Mouse (Mus musculus): ENCODE data around the gene Top3a. TPM values are rescaled to one million over a fixed set of nuclear protein-coding genes. Genes with fewer than 3 reads are reported as not detected.
"Not testable (repeated sequence)": the region's sequence is repeated elsewhere in the genome, so short reads cannot be mapped to it uniquely, and the experiment has no call there.

The Top3a gene
- 6.0 and 10.5 TPM in 2 replicates for total RNA-seq (2015)
- 12.6 and 14.8 TPM in 2 replicates for total RNA-seq (2017)

DNA sequence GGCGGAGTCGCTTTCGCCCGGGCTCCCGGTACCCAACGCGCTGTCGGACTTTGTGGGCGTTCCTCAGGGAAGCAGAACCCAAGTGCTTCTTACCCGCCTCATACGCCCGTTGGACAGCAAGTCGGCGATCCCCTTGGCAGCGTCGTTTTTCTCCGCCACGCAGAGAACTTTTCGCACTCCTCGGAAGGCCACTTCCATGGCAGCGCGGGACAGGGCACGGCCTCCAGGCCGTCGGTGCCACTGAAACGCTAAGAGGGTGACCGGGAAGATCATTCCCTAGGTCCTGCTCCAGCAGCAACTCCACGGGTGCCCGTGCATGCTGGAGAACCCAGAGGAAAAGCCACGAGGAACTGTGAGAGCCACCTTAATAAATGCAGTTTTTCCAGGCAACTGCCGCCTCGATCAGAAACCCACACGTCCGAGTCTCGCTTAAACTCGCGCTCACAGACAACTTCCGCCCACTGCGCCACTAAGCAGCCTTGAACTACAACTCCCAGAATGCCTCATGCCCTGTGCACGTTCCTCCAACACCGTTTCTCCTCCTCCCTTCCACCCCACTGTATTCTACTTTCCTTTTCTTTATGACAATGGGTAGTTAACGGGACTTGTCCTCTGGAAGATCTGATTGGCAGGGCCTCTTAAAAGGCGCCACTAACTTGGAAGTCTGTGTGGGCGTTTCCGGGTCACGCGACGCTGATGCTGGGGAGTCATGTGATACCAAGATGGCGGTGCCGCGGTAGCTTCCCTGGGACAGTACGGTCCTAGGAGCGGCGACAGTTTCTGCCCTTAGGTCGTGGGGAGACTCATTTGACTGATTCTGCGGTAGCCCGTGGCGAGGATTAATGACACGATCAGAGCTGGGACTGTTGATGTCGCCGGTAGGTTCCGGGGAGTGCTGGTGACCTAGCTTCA lies at the start of gene Top3a, which contains the start of gene Smcr8:
Gene Top3a (minus strand): TSS at position 537 of the 912 bp plus-strand sequence.
Gene Smcr8 (plus strand): TSS at position 696 of the 912 bp plus-strand sequence.
- ATAC-seq (ENCODE audit: poor library complexity, severe bottlenecking) = peak; percentile 86

DNA sequence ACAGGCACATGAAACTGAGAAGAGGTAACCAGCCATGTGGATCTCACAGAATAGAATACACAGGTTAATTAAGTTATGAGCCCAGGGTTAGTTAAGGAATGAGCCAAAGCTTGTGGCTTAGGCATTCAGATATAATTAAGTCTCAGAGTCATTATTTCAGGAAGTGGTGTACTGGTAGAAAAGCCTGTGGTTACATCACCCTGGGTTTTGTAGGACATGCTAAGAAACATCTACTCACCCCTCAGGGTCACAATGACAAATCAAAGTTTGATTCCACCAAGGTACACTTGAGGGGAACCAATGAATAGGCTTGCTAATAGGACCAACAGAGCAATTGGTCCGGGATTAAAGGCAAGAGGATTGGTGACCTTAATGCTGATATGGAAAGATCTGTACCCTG lies 49.5 kb upstream of the Top3a start:
- peak; percentile 36 for ATAC-seq (ENCODE audit: poor library complexity, severe bottlenecking)

DNA sequence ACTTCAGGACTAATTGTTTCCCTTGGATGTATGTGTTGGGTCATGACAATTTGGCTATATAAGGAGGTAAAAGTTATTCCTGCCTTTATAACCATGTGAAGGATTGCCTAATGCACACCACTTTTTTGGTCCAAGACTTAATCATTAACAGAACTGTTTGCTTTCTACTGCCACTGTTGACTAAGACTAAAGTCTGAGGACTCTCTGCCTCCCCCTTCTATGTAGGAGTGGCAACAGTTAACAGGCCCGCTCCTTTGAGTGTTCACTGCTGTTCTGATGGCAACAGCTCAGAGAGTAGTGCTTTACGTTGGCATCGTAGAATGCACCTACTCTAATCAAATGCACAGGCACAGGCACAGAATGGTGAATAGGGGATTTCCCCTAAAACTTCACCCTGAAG lies 48.0 kb upstream of the Top3a start:
- ATAC-seq (ENCODE audit: poor library complexity, severe bottlenecking) = no peak

DNA sequence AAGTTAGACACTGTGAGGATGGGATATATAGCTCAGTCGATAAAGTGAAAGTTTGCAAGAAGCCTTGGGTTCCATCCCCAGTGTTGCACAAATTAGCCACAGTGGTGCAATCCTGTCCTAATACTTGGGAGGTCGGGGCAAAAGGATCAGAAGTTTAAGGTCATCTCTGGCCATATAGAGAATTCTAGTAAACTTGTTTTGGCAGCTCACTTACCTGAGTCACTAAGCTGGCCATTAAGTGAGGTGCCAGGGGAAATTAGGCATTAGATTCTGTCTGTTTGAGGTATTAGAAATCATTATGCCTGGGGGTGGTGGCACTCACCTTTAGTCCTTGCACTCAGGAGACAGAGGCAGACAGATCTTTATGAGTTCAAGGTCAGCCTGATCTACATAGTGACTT lies 46.6 kb upstream of the Top3a start:
- ATAC-seq (ENCODE audit: poor library complexity, severe bottlenecking) = no peak

DNA sequence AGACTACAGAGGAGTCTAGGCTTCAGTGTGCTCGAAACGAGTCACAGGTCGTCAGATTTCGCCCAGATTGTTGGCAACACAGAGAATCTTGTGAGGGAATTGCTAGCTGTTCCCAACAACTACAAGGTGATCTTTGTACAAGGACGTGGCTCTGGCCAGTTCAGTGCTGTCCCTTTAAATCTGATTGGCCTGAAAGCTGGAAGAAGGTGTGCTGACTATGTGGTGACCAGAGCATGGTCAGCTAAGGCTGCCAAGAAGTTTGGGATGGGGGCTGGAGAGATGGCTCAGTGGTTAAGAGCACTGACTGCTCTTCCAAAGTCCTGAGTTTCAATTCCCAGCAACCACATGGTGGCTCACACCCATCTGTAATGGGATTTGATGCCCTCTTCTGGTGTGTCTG lies 39.2 kb upstream of the Top3a start:
- ATAC-seq (ENCODE audit: poor library complexity, severe bottlenecking) = no peak

DNA sequence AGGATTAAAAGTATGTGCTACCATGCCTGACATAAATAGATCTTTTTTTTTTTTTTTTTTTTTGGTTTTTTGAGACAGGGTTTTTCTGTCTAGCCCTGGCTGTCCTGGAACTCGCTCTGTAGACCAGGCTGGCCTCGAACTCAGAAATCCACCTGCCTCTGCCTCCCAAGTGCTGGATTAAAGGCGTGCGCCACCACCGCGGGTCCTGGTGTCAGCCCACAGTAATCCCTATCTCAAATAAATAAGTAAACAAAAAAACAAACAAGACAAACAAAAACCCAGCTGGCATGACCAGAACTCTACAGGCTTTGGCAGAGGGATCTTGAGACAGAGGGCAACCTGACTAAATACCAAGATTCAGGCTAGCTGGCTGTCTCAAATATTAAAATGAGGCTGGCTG lies 34.5 kb upstream of the Top3a start, which contains the start of gene Shmt1:
Gene Shmt1 (minus strand): TSS at position 101 of the 400 bp plus-strand sequence.
- not testable (repeated sequence) for ATAC-seq (ENCODE audit: poor library complexity, severe bottlenecking)

DNA sequence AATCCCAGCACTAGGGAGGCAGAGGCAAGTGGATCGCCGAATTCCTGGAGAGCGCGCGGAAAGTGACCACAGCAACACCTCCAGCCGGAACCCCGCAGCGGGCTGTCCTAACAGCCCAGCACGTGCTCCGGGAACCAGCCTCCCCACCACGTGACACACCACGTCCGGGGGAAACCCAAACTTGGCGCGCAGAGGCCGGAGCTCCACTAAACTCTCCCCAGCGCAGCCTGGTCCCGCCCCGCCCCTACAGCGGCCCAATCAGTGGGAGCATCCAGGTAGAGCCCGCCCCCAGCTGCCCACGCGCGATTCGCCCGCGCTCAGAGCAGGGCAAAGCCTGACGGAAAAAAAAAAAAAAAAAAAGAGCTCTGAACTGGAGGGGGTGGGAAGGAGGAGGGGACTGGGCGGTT lies 33.9 kb upstream of the Top3a start:
- peak; percentile 100 for ATAC-seq (ENCODE audit: poor library complexity, severe bottlenecking)

DNA sequence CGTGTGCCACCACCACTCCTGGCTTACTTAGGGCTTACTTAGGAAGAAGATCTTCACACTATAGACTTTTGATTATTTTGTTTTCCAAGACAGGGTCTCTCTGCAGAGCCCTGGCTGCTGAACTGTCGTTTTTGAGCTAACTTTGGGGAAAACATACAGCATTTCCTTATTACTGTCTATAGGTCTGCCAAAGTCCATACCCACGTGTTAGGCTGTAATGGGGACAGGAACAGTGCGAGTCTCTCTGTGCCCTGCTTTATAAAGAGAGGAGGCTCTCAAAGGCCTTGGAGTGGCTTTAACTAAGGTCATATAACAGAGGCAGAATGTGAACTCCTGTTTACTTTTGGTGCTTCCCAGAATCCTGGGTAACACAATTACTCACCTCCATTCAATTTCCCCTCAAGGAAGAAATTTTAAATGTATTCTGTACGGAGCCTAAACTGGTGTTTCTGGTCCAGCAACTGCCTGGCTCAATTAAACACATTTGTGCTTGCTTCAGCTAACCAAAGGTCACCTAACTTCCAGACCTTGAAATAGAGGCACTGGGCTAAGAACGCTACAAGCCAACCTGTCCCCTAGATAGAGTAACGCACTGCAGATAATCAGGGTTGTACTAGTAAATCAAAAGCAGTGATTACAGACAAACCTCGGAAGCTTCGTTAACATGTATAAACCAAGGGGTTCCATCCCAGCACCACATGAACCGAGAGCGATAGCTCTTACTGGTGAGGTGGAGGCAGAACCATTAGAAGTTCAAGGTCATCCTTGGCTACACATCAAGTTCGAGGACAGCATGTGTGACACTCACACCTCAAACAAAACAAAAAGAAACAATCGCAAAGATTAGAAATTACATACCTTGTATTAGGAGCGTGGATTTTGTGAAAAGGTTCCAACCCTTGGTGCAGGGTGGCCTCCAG lies 33.1 kb upstream of the Top3a start:
- no peak for ATAC-seq (ENCODE audit: poor library complexity, severe bottlenecking)

DNA sequence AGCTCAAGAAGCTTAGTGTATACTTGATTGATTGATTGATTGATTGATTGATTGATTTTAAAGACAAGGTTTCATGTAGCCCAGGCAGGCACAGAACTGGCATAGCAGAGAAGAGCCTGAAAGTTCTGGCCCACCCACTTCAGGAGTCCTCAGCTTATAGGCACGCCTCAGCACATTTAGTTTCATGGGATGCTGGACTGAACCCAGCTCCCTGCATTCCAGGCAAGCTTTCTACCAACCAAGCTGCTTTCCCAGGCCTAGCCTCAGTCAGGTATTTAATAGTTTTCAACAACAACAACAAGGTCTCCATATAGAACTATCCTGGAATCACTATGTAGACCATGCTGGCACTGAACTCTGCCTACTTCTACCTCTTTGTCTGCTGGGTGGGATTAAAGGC lies 32.4 kb upstream of the Top3a start:
- no peak for ATAC-seq (ENCODE audit: poor library complexity, severe bottlenecking)

DNA sequence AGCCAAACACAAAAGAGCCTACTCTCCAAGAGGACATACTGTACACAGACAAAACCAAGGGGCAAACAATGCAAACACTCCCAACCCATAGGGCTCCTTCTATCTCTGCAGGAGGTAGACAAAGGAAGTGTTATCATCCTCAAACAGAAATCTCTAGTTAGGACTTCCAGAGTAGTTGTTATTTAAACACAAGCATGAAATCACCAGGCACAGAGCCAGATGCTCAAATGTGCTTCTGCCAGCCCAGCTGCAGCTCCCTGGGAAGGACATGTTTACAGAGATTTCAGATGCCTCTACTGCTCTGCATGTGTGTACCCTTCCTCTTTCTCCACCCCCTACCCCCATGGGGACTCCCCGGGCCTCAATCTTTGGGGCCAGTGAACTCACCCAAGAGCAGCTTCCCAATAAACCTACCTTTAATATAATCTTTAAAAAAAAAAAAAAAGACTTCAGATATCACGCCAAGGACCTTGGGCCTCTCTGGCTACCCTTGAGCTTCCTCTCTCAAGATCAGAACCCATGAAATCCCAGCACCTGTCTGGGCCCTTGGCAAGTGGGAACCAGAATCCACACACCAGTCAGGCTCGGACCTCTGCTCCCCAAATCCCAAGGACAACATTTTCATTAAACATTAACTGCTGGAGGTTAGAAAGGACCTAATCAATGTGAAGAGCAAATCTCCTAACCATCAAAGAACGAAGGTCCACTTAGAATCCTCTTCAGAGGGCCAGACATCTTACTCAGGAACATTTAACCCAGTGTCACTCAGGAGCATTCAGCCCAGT lies 31.3 kb upstream of the Top3a start:
- no peak for ATAC-seq (ENCODE audit: poor library complexity, severe bottlenecking)

DNA sequence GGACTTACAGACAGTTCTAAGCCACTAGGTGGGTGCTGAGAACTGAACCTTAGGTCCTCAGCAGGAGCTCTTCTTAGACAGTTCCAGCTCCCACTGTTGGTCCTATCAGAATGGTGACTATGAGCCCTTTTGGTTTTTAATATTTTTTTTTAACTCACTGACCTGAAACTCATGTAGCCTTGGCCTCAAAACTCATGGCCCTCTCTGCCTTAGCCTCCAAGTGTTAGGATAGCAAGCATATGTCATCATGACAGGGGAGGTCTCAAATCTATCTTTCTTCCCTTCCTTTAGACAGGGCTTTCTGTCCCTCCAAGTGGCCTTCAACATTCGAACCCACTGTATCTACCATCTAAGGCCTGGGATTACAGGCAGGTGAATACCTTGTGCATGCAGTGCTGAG lies 23.7 kb upstream of the Top3a start:
- ATAC-seq (ENCODE audit: poor library complexity, severe bottlenecking) = no peak

DNA sequence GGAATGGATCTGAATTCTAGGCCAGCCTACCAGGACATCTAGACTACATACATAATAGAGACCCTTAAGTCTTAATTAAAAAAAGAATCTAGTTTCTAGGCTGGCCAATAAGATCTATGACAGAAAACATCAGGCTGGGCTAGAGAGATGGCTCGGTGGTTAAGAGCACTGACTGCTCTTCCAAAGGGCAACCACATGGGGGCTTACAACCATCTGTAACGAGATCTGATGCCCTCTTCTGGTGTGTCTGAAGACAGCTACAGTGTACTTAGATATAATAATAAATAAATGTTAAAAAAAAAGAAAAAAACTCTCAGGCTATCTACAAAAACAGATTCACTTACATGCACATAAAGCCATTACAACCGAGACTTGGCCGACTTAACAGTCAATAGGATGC lies 22.8 kb upstream of the Top3a start:
- ATAC-seq (ENCODE audit: poor library complexity, severe bottlenecking) = no peak

DNA sequence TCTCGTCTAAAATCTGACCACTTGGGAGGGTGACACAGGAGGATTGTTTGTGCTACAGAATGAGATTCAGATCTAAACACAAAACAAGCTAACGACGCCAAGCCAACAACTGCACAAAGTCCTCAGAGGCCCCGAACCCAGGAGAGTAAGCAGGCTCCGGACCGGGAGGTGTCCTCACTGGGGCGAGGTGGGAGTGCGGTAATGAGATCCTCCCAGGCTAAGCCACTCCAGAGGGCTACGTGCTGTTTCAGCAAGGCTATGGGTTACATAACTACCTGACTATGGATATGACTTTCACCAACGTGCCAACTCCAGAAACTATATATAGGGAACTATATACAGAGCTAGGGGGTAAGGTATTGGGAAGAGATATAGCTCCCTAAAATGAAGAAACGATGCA lies 19.2 kb upstream of the Top3a start:
- no peak for ATAC-seq (ENCODE audit: poor library complexity, severe bottlenecking)

DNA sequence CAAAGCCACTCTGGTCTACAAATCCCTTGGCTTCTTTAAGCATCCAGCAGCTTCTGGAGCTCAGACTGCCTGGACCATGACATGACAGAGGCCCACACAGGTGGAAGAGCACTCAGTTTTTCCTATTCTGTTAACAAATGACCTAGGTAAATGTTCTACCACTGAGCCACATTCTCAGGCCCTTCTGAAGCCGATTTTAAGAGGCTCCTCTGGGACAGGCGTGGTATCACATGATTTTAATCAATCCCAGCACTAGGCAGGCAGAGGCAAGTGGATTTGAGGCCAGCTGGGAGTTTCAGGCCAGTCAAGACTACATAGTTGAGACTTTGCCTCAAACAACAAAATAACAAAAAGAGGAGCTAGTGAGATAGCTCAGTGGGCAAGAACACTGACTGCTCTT lies 13.3 kb upstream of the Top3a start:
- ATAC-seq (ENCODE audit: poor library complexity, severe bottlenecking) = no peak

DNA sequence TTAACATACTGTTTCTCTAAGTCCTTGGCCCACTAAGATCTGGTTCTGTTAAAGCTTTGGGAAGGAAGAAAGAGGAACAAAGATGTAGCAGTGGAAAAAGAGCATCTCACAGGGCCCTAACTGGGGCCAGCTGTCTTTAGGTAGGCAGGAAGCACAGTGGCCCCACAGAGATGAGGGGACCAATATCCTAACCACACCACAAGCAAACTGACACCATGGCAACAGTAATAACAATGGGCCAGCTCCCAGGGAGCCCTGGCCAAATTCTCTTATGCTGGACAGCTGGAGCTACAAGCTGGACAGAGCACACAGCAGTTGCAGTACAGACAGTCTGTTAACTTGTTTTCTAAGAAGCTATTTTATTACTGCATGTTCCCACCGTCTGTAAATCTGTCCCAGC lies 10.4 kb upstream of the Top3a start:
- no peak for ATAC-seq (ENCODE audit: poor library complexity, severe bottlenecking)

DNA sequence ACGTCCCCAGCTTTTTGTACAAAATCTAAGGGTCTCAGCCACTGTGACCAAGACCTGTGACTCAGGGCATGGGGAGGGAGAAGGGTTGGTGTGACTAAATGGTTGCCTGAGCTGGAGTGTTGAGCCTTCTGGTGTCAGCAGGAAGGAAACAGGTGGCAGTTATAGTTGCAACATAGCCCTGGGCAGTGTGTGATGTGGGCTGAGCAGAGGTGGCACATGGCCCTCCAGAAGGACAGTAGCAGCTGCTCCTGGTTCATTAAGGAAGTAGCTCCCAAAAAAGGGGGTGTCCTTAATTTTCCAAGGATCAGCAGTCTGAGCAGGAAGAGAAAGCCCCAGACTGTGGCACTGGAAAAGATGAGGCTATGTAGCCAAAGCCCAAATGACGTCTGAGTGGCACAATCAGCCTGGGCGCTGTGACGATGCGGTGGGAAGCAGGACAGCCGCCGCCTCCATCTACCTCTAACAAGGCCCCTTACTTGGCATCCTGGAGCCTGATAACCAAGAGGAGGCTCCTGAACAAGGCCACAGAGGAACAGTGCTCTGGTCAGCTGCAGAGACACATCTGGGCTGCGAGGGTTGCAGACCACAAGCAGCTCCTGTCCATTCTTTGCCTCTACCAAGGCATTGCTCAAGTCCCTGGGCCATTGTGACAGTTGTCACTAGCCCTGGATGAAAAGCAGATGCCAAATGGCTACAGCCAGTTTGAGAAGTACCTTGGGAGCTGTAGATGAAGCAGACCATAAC lies 7.2 kb upstream of the Top3a start:
- peak; percentile 81 for ATAC-seq (ENCODE audit: poor library complexity, severe bottlenecking)

DNA sequence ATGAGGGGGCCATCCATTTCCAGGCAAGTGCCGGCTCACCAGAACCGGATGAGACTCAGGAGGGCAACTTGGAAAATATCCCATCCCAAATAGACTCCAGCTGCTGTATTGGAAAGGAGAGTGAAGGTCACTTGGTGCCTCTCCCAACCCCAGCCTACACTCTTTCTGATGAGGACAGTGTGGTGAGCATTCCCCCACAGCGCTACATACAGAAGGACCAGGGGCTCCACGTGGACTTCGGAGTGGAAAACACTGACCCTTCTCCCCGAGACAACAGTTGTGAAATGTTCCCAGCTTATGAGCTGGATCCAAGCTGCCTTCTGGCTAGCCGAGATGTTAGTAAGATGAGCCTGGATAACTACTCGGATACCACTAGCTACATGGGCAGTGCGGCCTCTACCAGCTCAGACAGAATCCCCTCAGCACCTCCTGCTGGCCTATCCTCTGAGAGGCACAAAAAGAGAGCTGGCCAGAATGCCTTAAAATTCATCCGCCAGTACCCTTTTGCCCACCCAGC lies 2.6 kb upstream of the Top3a start:
- ATAC-seq (ENCODE audit: poor library complexity, severe bottlenecking) = no peak

DNA sequence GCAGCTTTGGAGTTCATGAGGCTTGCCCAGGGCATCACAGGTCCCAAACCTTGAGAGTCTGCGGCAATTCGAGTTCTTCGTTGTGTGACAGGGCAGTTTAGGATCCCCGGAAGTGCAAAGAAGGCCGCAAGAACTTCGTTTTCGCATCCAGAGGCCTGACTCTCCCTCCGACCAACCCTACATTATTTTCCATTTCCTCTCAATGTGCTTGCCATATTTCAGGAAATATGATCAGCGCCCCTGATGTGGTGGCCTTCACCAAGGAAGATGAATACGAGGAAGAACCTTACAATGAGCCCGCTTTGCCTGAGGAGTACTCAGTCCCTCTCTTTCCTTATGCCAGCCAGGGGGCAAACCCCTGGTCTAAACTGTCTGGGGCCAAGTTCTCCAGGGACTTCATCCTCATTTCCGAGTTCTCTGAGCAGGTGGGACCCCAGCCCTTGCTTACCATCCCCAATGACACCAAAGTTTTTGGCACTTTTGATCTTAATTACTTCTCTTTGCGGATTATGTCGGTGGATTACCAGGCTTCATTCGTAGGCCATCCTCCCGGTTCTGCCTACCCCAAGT lies 721 bp upstream of the Top3a start:
- ATAC-seq (ENCODE audit: poor library complexity, severe bottlenecking) = peak; percentile 2; the same call in 1 of the 2 replicates

DNA sequence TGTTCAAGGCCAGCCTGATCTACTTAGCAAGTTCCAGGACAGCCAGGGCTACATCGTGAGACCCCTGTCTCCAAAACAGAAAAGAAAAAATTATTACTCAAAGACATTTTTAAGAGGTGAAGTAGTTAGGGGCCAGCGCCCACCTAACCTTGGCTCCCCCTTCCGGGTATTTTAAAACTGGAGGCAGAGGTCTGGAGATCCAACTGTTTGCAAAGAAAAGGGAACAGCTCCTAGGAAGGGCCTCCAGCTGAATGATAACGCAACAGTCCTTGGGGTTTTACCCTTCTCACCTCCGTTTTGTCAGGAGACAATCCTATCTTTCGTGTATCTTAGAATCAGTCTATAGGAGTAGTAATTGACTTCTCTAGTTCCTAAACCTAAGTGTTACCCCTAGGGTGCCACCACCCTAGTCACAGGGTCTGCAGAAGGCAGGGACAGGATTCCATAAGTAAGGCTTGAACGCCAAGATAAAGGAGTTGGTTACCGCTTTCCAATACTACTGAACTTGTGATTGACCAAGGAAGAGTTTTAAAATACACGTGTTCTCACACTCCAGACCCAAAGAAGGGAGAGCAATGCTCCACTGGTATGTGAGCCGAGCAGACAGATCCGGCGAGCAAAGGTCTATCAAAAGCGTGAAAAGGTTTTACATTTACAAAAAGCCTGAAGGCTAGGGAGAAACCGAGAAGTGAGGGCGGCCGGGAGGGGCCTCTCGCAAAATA lies 897 bp downstream of the Top3a start:
- 0 out of 2 replicates have a peak, but pooled peaks have one; percentile 0 for ATAC-seq (ENCODE audit: poor library complexity, severe bottlenecking)

Data from megakaryocyte, adult 5-6 weeks (primary cell).